Mouse (Mus musculus) colon, adult 2 months (tissue): ENCODE measurements around the gene Gm5849. TPM values are rescaled to one million over a fixed set of nuclear protein-coding genes. Genes with fewer than 3 reads are reported as not detected.

Source experiments
- polyA plus RNA-seq: library from polyadenylated mRNA; depleted of rRNA; stranded (reverse); fragments of >200 nt; gene quantifications from 2 replicates; pipeline ENCODE4 v1.2.3, GENCODE M21; 2012; rRNA removed

Gm5849 gene
- polyA plus RNA-seq = not detected in 2 replicates

GRCm38 (mm10) chr3:90777776-90778175, at the start of gene Gm5849:
Gene Gm5849, minus strand, starts transcription at chr3:90777876.

GRCm38 (mm10) chr3:90726606-90727005, 51.1 kb downstream of the Gm5849 start, which contains the start of gene Pglyrp4:
Gene Pglyrp4, plus strand, starts transcription at chr3:90726906.

Other genes with a start within 250 kb of the Gm5849 start
- 267 and 284 TPM in 2 replicates for gene S100a16, start 240.6 kb downstream of the Gm5849 start, polyA plus RNA-seq
- 0.41 and 0.50 TPM in 2 replicates for gene S100a3, start 217.3 kb downstream of the Gm5849 start, polyA plus RNA-seq
- gene S100a2, start 187.6 kb downstream of the Gm5849 start, polyA plus RNA-seq = not detected in 2 replicates
- gene Gm42674, start 176.0 kb downstream of the Gm5849 start, polyA plus RNA-seq = not detected in 2 replicates
- 10.2 and 12.3 TPM in 2 replicates for gene S100a4, start 174.1 kb downstream of the Gm5849 start, polyA plus RNA-seq
- not detected in 2 replicates for gene S100a5, start 169.4 kb downstream of the Gm5849 start, polyA plus RNA-seq
- 1,904 and 2,022 TPM in 2 replicates for gene S100a6, start 165.0 kb downstream of the Gm5849 start, polyA plus RNA-seq
- gene S100a7a, start 123.9 kb downstream of the Gm5849 start, polyA plus RNA-seq = 0.54 and 0.59 TPM in 2 replicates
- not detected in 2 replicates for gene S100a8, start 108.9 kb downstream of the Gm5849 start, polyA plus RNA-seq
- 0.49 TPM in 1 of 2 replicates, not detected in the other for gene S100a9, start 82.2 kb downstream of the Gm5849 start, polyA plus RNA-seq
- gene Pglyrp4, start 51.0 kb downstream of the Gm5849 start, polyA plus RNA-seq = not detected in 2 replicates